Mouse (Mus musculus): Measurements from ENCODE around the gene Cbl. TPM values are rescaled to one million over a fixed set of nuclear protein-coding genes. Genes with fewer than 3 reads are reported as not detected.
"Not testable (repeated sequence)": the region's sequence is repeated elsewhere in the genome, so short reads cannot be mapped to it uniquely, and the experiment has no call there.

Cbl gene
- polyA plus RNA-seq, 1 experiment from 2014 or later, result 26.2 TPM

DNA sequence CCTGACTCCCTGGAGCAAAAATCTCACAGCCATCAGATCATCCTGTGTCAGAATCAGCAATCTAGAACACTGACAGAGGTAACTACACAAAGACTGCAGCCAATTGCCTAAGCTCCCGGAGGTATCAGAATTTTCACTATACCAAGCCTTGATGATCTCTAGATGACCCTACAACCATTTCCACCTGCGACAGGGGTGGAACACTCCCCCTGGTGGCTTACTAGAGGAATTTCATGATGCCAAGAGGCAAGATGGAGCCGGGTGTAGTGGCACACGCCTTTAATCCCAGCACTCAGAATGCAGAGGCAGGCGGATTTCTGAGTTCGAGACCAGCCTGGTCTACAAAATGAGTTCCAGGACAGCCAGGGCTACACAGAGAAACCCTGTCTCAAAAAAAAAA, 109.5 kb downstream of the Cbl start:
- peaks cover 9% of the 10 kb centered on the region; the same call in 1 of the 2 replicates for H3K4me1 ChIP-seq
- no peak overlapping the region for H3K27ac ChIP-seq
- 70% methylated on average over 6 of the region's 6 CpGs for WGBS
- ATAC-seq (replicated peaks), result no peak
- H3K4me3 ChIP-seq, result no peak overlapping the region
- peaks cover 4% of the 10 kb centered on the region; the same call in 1 of the 2 replicates for H3K27me3 ChIP-seq (replicated peaks)
- H3K9me3 ChIP-seq, result no peaks in the 10 kb centered on the region
- H3K36me3 ChIP-seq (replicated peaks), result no peaks in the 10 kb centered on the region
- H3K4me2 ChIP-seq, result no peak overlapping the region
- no peak overlapping the region for H3K9ac ChIP-seq

DNA sequence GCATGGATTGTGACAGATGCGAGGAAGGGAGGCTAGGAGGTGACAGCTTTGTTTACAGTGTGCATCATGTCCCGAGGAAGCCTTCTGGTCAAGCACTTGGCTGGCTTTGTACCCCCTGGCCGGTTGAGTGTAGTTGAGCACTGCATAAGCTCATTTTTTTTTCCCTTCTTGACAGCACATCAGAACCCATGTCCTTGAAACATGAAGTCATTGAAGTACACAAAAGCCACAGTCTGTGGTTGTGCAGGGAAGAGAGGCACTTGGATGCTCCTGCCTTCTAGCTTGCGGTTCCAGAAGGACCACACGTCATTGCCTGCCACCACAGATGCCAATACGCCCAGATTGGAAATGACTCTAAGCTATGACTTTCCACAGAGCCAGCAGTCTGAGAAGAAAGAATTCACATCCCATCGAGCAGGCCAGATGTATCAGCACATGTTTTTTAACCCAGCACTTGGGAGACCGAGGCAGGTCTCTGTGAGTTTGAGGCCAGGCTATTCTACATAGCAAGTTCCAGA, 113.8 kb downstream of the Cbl start:
- no peak overlapping the region for H3K4me2 ChIP-seq
- no peak overlapping the region for H3K4me3 ChIP-seq
- no peak overlapping the region for H3K9ac ChIP-seq
- no peaks in the 10 kb centered on the region for H3K27me3 ChIP-seq (replicated peaks)
- no peaks in the 10 kb centered on the region for H3K9me3 ChIP-seq
- no peak for ATAC-seq (replicated peaks)
- WGBS, result 84% methylated on average over 8 of the region's 8 CpGs
- H3K27ac ChIP-seq, result no peak overlapping the region
- no peaks in the 10 kb centered on the region for H3K36me3 ChIP-seq (replicated peaks)
- H3K4me1 ChIP-seq, result no peaks in the 10 kb centered on the region

DNA sequence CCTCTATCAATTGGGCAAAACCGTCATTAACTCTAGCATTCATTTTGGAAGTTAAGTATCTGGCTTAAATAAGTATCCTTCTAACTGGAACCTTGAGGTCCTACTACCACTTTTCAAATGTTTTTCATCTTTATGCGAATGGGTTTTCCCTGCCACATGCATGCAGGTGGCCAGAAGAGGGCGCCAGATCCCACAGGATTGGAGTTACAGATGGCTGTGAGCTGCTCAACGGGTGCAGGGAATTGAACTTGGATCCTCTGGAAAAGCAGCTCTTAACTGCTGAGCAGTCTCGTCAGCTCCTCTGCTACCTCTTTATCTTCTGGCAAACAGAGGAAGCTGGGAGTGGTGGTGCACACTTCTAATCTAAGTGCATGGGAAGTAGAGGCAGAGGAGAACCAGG, 114.8 kb downstream of the Cbl start:
- Histone ChIP-seq H3K4me2 (no peak overlapping the region), H3K9ac (no peak overlapping the region), H3K9me3 (no peaks in the 10 kb centered on the region), H3K27me3 (replicated peaks) (no peaks in the 10 kb centered on the region), H3K4me3 (no peak overlapping the region), H3K4me1 (0 out of 2 replicates have a peak, but pooled peaks cover 2% of the 10 kb centered on the region), H3K27ac (no peak overlapping the region), H3K36me3 (replicated peaks) (no peaks in the 10 kb centered on the region)
- WGBS, result 44% methylated on average over 5 of the region's 5 CpGs
- ATAC-seq (replicated peaks), result no peak

DNA sequence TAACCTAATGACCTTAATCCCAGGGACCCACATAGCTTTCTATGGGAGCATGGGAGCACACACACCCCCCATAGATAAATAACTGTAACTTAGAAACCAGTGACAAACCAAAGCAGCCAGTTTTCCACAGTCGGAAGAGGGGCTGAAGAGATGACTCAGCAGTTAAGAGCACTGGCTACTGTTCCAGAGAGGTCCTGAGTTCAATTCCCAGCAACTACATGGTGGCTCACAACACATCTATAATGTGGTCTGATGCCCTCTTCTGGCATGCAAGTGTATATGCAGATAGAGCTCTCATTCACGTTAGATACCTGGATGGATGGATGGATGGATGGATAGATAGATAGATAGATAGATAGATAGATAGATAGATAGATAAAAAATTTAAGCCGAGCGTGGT, 117.7 kb downstream of the Cbl start:
- 94% methylated on average over 4 of the region's 4 CpGs for WGBS
- no peak overlapping the region for H3K9ac ChIP-seq
- H3K27ac ChIP-seq, result no peak overlapping the region
- H3K4me1 ChIP-seq, result peaks cover 11% of the 10 kb centered on the region
- ATAC-seq (replicated peaks), result no peak
- H3K36me3 ChIP-seq (replicated peaks), result no peaks in the 10 kb centered on the region
- no peaks in the 10 kb centered on the region for H3K27me3 ChIP-seq (replicated peaks)
- H3K9me3 ChIP-seq, result no peaks in the 10 kb centered on the region
- no peak overlapping the region for H3K4me3 ChIP-seq
- H3K4me2 ChIP-seq, result no peak overlapping the region

DNA sequence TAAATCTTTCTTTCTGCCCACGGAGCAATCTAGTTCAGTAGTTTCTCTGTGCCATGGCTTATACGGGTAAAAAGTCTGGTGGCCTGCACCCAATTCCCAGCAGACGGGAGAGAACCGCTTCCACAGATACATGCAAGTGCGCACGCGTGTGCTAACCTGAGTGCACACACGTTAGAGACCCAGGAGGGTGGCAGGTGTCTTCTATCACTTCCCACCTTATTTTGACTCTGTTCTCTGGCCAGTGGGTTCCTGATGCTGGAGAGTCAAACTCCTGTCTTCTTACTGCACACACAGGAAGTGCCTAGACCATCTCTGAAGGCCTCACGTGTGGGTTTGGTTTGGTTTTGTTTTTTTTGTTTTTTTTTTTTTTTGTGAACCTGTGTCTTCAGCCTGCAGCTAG, 118.2 kb downstream of the Cbl start:
- Histone ChIP-seq H3K27ac (no peak overlapping the region), H3K36me3 (replicated peaks) (no peaks in the 10 kb centered on the region), H3K4me1 (peaks cover 13% of the 10 kb centered on the region), H3K4me3 (no peak overlapping the region), H3K9me3 (no peaks in the 10 kb centered on the region), H3K4me2 (no peak overlapping the region), H3K27me3 (replicated peaks) (no peaks in the 10 kb centered on the region), H3K9ac (no peak overlapping the region)
- ATAC-seq (replicated peaks), result no peak
- 96% methylated on average over 9 of the region's 9 CpGs for WGBS

DNA sequence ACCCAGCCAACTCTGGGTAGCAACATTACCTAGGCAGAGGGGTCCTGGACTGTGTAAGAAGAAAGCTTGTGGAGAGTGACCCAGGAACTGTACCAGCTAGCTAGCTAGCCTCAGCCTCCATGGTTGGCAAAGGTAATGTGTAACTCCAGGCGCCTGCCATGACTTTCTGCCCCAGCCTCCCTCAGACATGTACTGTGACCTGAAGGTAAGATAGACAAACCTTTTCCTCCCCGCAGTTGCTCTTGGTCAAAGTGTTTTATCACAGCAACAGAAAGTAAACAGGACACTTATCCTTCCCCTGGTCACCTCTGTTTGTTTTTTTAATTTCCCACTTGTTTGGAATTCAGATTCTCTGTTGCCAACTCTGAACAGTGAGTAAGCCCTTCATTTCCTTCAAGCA, 119.4 kb downstream of the Cbl start:
- H3K27ac ChIP-seq, result no peak overlapping the region
- no peaks in the 10 kb centered on the region for H3K27me3 ChIP-seq (replicated peaks)
- peaks cover 25% of the 10 kb centered on the region for H3K4me1 ChIP-seq
- no peak for ATAC-seq (replicated peaks)
- WGBS, result 93% methylated on average over 2 of the region's 2 CpGs
- no peak overlapping the region for H3K4me3 ChIP-seq
- no peak overlapping the region for H3K4me2 ChIP-seq
- no peaks in the 10 kb centered on the region for H3K36me3 ChIP-seq (replicated peaks)
- H3K9me3 ChIP-seq, result no peaks in the 10 kb centered on the region
- no peak overlapping the region for H3K9ac ChIP-seq

DNA sequence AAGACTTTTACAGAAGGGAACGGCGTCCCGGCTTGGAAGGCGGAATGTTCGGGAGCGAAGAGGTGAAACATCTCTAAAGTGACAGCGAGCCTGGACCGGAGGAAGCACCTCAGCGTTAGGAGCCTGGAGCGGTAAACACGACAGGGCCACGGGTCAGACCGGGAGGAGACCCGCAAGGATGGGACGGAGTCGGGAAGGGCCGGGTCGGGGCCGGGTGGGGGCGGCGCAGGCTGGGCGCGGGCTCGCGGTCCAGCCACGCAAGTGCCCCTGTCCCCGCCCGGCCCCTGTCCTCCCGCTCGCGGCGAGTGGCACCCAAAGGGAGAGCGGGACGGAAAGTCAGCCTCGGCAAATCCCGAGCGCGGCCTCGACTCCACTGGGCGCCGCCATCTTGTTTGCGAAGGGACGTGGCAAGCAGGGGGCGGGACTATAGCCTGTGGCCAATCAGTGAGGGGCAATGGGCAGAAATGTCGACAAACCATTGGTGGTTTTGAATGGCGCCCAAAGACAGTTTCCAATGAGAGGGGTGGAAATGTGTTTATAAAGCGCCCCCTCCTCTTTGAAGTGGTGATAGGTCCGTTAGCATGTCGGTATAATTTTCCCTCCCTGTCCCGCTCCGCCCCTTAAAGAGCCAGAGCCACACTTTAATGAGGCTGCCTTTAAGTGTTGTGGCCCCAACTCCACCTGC, 120.6 kb downstream of the Cbl start, which contains the start of the genes Gm49380 and Rnf26:
Gene Gm49380, minus strand, starts transcription at position 396 of the 685 bp plus-strand sequence.
Gene Rnf26, minus strand, starts transcription at position 413 of the 685 bp plus-strand sequence.
- Histone ChIP-seq H3K9me3 (no peaks in the 10 kb centered on the region), H3K36me3 (replicated peaks) (no peaks in the 10 kb centered on the region), H3K4me1 (peaks cover 37% of the 10 kb centered on the region), H3K4me3 (peak within 1 kb of the TSS; percentile 86), H3K9ac (peak within 1 kb of the TSS; percentile 69), H3K27me3 (replicated peaks) (no peaks in the 10 kb centered on the region), H3K4me2 (peak within 1 kb of the TSS; percentile 58), H3K27ac (peak within 1 kb of the TSS; percentile 53; the same call in 1 of the 2 replicates)
- peak; percentile 96 for ATAC-seq (replicated peaks)
- under 1% methylated on average over 50 of the region's 51 CpGs for WGBS

DNA sequence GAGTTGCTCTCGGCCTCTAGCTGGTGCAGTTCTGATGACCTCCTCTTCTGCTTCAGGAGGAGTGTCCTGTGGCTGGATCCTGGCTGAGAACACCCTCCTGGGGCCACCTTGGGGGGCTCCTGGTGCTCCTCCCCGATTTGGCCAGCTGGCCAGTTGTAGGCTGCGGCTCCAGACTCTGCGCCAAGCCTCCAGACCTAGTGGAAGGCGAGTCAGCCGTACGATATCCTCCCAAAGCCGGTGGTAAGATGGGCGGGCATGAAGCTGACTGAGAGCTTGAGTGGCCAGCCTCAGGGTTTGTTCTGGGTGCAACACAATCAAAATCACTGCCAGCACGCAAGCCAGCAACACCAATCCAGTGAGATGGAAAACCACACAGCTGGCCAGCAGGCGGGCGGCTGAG, 121.9 kb downstream of the Cbl start:
- H3K4me1 ChIP-seq, result peaks cover 50% of the 10 kb centered on the region
- not testable (repeated sequence) for H3K4me3 ChIP-seq

DNA sequence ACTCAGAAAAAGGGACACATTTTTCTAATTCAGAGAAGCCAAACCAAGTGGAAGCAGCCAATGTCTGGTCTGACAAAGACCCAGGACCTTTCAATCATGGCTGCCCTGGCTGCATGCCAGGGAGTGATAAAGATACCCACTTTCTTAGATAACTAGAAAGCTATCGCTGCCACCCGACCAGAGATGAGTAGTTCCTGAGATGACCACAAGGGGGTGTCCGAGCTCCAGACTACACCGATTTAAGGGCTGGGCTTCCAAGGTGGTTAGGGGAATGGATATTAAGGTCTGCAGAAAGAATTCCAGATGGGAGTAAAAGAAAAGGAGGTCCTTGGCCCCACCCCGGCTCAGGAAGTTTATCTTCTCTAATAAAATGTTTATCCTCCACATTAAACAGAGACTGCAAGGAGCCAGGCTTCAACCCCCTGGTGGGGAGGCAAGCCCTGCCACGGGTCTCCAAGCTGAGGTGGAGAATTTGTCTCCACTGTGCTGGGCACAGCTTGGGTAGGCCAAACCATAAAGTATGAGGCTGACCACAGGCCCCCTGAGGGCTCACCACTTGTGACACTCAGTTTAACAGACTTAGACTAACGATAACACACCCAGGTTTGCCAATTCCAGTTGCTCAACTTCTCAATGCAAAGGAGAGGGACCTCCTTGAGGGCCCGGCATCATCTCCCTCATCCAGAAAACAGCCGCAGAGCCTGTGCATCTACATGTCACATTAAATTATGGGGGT, 124.3 kb downstream of the Cbl start:
- 34% methylated on average over 9 of the region's 9 CpGs for WGBS
- Histone ChIP-seq H3K27ac (no peak overlapping the region), H3K27me3 (replicated peaks) (no peaks in the 10 kb centered on the region), H3K4me3 (no peak overlapping the region), H3K4me1 (peaks cover 54% of the 10 kb centered on the region), H3K9me3 (no peaks in the 10 kb centered on the region), H3K36me3 (replicated peaks) (no peaks in the 10 kb centered on the region), H3K4me2 (peak overlapping the region; percentile 26), H3K9ac (no peak overlapping the region)
- ATAC-seq (replicated peaks), result no peak

More for the DNA sequence above, 121.9 kb downstream of the Cbl start:
- not testable (repeated sequence) for H3K9ac ChIP-seq; ATAC-seq (replicated peaks); H3K36me3 ChIP-seq (replicated peaks); H3K27me3 ChIP-seq (replicated peaks); H3K9me3 ChIP-seq; H3K27ac ChIP-seq
- peak overlapping the region; percentile 58; the same call in 1 of the 2 replicates for H3K4me2 ChIP-seq
- 78% methylated on average over 10 of the region's 12 CpGs for WGBS

DNA sequence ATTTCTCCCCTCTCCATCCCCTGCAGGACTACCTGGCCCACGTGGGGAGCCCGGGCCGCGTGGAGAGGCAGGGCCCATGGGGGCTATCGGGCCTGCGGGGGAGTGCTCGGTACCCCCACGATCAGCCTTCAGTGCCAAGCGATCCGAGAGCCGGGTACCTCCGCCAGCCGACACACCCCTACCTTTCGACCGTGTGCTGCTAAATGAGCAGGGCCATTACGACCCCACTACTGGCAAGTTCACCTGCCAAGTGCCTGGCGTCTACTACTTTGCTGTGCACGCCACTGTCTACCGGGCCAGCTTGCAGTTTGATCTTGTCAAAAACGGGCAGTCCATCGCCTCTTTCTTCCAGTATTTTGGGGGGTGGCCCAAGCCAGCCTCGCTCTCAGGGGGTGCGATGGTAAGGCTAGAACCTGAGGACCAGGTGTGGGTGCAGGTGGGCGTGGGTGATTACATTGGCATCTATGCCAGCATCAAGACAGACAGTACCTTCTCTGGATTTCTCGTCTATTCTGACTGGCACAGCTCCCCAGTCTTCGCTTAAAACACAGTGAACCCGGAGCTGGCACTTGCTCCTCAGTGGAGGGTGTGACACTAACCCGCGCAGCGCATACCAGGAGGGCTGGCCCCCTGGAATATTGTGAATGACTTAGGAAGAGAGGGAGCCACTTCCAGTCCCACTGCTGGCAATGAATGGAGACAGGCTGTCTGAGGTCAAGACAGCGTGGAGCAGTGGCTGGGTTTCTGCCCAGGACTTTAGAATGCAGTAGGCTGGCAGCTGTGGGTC, 125.4 kb downstream of the Cbl start:
- Histone ChIP-seq H3K4me2 (0 out of 2 replicates have a peak overlapping the region, but pooled peaks have one; percentile 34), H3K4me1 (peaks cover 48% of the 10 kb centered on the region), H3K9ac (no peak overlapping the region), H3K27ac (no peak overlapping the region), H3K27me3 (replicated peaks) (no peaks in the 10 kb centered on the region), H3K4me3 (no peak overlapping the region), H3K9me3 (no peaks in the 10 kb centered on the region), H3K36me3 (replicated peaks) (no peaks in the 10 kb centered on the region)
- 78% methylated on average over 31 of the region's 31 CpGs for WGBS
- no peak for ATAC-seq (replicated peaks)

DNA sequence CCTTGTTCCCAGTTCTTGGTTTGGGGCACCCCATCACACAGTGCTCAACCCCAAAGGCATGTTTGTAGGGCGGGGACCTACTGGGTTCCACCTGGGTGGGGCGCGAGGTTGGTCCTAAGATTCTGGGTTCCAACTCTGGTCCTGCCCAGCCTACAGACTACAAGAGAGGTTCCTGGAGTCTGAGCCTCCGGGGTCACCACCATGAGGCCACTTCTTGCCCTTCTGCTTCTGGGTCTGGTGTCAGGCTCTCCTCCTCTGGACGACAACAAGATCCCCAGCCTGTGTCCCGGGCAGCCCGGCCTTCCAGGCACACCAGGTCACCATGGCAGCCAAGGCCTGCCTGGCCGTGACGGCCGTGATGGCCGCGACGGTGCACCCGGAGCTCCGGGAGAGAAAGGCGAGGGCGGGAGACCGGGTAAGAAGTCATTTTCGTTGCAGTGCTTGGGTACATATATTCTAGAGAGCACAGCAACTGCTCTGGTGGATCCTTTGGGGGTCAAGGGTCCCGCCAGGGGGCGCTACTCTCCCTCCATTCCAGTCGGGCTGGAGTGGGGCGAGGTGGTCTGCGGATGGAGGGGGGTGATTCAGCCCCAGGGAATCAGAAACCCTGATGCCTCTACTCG, 126.2 kb downstream of the Cbl start:
- Histone ChIP-seq H3K27me3 (replicated peaks) (no peaks in the 10 kb centered on the region), H3K4me1 (peaks cover 47% of the 10 kb centered on the region), H3K9ac (no peak overlapping the region), H3K27ac (peak overlapping the region; percentile 51), H3K4me2 (peak overlapping the region; percentile 34), H3K36me3 (replicated peaks) (no peaks in the 10 kb centered on the region), H3K4me3 (peak overlapping the region; percentile 6; the same call in 1 of the 2 replicates), H3K9me3 (no peaks in the 10 kb centered on the region)
- 30% methylated on average over 25 of the region's 25 CpGs for WGBS
- no peak; the same call in 1 of the 2 replicates for ATAC-seq (replicated peaks)

Data from midbrain, embryonic 15.5 days (tissue).